Mouse (Mus musculus): ENCODE measurements around the gene Lrrc42.

DNA sequence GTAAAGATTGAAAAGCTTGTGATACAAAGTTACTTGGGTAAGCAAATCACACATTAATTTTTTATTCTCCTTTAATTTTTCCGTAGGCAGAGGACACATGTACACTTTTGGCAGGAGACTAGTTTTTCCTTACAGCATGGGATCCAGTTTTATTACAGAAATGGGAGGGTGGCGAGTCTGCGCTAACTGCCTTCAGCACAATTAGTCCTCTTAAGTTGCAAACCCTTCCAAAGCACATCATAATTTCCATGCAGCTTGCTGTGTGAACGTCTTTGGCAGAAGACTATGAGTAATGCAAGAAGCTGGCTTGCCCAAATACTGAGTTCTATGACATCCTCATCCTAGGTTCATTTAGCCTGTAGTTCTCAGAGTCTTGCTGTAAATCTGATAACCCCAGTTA lies 20.4 kb upstream of the Lrrc42 start:
- TF ChIP-seq TAL1 (IDR thresholded peaks at IDR 0.05; ENCODE audit: low read length) (no peak), CTCF (IDR thresholded peaks at IDR 0.05 in 2 of 3, conservative IDR thresholded peaks at IDR 0.05 in 1 of 3; ENCODE audit: control insufficient read depth in 1 of 3, insufficient read depth in 1 of 3, low read depth in 2 of 3, low read length in 3 of 3, poor library complexity in 1 of 3, severe bottlenecking in 1 of 3) (no peak), POLR2AphosphoS2 (IDR thresholded peaks at IDR 0.05; ENCODE audit: low read length) (no peak), MAFK (IDR thresholded peaks at IDR 0.05; ENCODE audit: borderline replicate concordance, low read depth, low read length) (no peak), USF1 (IDR thresholded peaks at IDR 0.05; ENCODE audit: low read depth, low read length) (no peak), BHLHE40 (IDR thresholded peaks at IDR 0.05; ENCODE audit: borderline replicate concordance, low read depth, low read length) (no peak), TCF12 (IDR thresholded peaks at IDR 0.05; ENCODE audit: low read depth, low read length) (no peak)

All from MEL (cell line).